ENCODE assay signal across 21 mouse cellular contexts in the genomic region with DNA sequence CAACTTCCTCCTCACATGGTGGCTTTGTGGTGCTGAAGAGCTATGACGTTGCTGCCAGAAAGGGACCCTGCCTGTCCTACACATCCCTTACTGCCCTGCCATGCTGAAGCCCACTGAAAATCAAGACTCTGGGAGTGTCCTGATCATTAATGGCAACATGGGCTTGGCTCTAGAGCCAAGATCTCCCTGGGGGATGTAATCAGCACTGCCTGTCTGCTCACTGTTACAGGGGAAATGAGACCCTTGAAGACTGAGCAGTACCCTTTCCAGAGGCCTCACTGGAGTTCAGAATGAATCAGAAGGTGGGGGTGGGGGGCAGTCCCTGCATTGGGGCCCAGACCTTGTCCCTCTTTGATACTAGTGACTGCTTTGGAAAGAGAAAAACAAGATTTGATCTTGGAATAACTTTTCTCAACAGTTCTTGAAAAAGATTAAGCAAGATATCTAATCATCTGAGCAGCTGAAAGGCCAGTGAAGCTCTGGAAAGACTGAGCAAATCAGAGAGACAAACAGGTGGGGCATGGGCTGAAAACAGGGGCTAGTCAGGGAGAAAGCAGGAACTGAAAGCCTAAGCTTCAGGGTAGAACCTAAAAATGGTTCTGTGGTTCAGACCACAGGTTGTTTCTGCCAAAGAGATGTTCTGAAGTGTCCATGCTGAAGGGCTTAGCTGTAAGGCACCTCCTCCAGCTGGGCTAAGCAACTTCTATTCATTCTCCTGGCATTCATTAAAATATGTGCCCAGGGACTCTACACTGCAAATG.
DNase-seq lines count a peak whose midpoint lies in the region; ATAC-seq and TF ChIP-seq lines count a peak whose summit lies in the region.
"Had no signal": no experiment of that assay in that cellular context is flagged by ENCODE, and none has a peak within 500 bp of the region (broad histone marks: within the 10 kb centered on the region; RNA-seq: fewer than 3 reads in every experiment).

No protein-coding gene starts in this region.

- no peak; the same call in 1 of the 2 replicates for TF ChIP-seq POLR2A in CH12.LX (IDR thresholded peaks at IDR 0.05; ENCODE audit: low read depth, low read length)
- TF ChIP-seq POLR2A in spleen, adult 2 months (IDR thresholded peaks at IDR 0.05; ENCODE audit: low read depth, low read length) = no peak

- peak; percentile 100 for TF ChIP-seq EP300 in CH12.LX (IDR thresholded peaks at IDR 0.05; ENCODE audit: low read length)

- H3K79me2 ChIP-seq in CH12.LX (replicated peaks; ENCODE audit: control insufficient read depth, extremely low read depth, insufficient read depth, poor library complexity, severe bottlenecking) = no peaks in the 10 kb centered on the region

- dilution Hi-C loops in CH12.LX (cut with MboI; ENCODE audit: extremely low pct_ligation_motif_present, extremely low pct_unique_long_range_greater_than_20kb, low sequenced_read_pairs) = no loop called here

- intact Hi-C loops in heart, postnatal 25 days (cut with DNase I) = no loop called here

- no peak overlapping the region for H3K4me3 ChIP-seq in CH12.LX (replicated peaks in 1 of 3; ENCODE audit: low read depth in 2 of 3, low read length in 2 of 3, poor library complexity in 1 of 3)
- H3K4me3 ChIP-seq in spleen, adult 2 months (ENCODE audit: extremely low read depth, insufficient read depth, insufficient read length) = no peak overlapping the region
- H3K4me3 ChIP-seq: embryonic facial prominence, embryonic 13.5 days; forebrain, embryonic 12.5 days; gastrocnemius, adult 2 months; heart, embryonic 10.5 days; hindbrain, embryonic 13.5 days had no signal

- peak overlapping the region; percentile 47 for H3K4me2 ChIP-seq in CH12.LX (ENCODE audit: insufficient read depth, low read depth, poor library complexity, severe bottlenecking)
- H3K4me2 ChIP-seq: embryonic facial prominence, embryonic 13.5 days; forebrain, embryonic 12.5 days; hindbrain, embryonic 13.5 days had no signal

- H3K4me1 ChIP-seq in CH12.LX (ENCODE audit: control insufficient read depth in 1 of 2, insufficient read depth in 2 of 2) = peaks cover 34 to 35% of the 10 kb centered on the region in 2 experiments
- no peaks in the 10 kb centered on the region for H3K4me1 ChIP-seq in spleen, adult 2 months (ENCODE audit: control insufficient read depth, insufficient read depth, insufficient read length)
- H3K4me1 ChIP-seq: forebrain, embryonic 12.5 days; heart, embryonic 10.5 days; hindbrain, embryonic 13.5 days had no signal

- H3K36me3 ChIP-seq in CH12.LX (replicated peaks in 1 of 2; ENCODE audit: control insufficient read depth in 1 of 2, insufficient read depth in 1 of 2, low read length in 1 of 2) = no peaks in the 10 kb centered on the region
- H3K36me3 ChIP-seq in spleen, adult 2 months (ENCODE audit: control insufficient read depth, insufficient read depth, low read length) = no peaks in the 10 kb centered on the region
- H3K36me3 ChIP-seq: embryonic facial prominence, embryonic 13.5 days; forebrain, embryonic 12.5 days; heart, embryonic 10.5 days; hindbrain, embryonic 13.5 days had no signal

- TF ChIP-seq CTCF in CH12.LX (conservative IDR thresholded peaks at IDR 0.05 in 1 of 2, IDR thresholded peaks at IDR 0.05 in 1 of 2; ENCODE audit: low read depth in 2 of 2, low read length in 2 of 2) = no peak
- TF ChIP-seq CTCF in spleen, adult 2 months (IDR thresholded peaks at IDR 0.05; ENCODE audit: extremely low read depth, insufficient read depth, insufficient read length, insufficient replicate concordance) = no peak

- in situ Hi-C loops in CH12.LX (cut with MboI; ENCODE audit: low pct_ligation_motif_present, low pct_unique_long_range_greater_than_20kb, low sequenced_read_pairs) = no loop called here

- peaks cover 12% of the 10 kb centered on the region for H3K9me3 ChIP-seq in CH12.LX (replicated peaks; ENCODE audit: low read length)
- H3K9me3 ChIP-seq: embryonic facial prominence, embryonic 13.5 days; forebrain, embryonic 12.5 days; heart, embryonic 10.5 days; hindbrain, embryonic 13.5 days had no signal

- no peak overlapping the region for H3K9ac ChIP-seq in CH12.LX (ENCODE audit: insufficient read depth, low read depth)
- H3K9ac ChIP-seq: embryonic facial prominence, embryonic 13.5 days; forebrain, embryonic 12.5 days; hindbrain, embryonic 13.5 days had no signal

- peak; percentile 25 for TF ChIP-seq RAD21 in CH12.LX (IDR thresholded peaks at IDR 0.05; ENCODE audit: low read depth, low read length)

- 23% methylated on average over 1 of the region's 1 CpGs for WGBS in spleen, adult 2 months

- no peaks in the 10 kb centered on the region for H3K27me3 ChIP-seq in CH12.LX (replicated peaks)
- H3K27me3 ChIP-seq in spleen, adult 2 months (ENCODE audit: control insufficient read depth, insufficient read depth, low read length) = no peaks in the 10 kb centered on the region
- H3K27me3 ChIP-seq: embryonic facial prominence, embryonic 13.5 days; forebrain, embryonic 12.5 days; hindbrain, embryonic 13.5 days had no signal

- peak; percentile 56 for ATAC-seq in megakaryocyte, adult 5-6 weeks (ENCODE audit: poor library complexity, severe bottlenecking)
- ATAC-seq: forebrain, embryonic 16.5 days; hindbrain, postnatal 0 days had no signal

- H3K27ac ChIP-seq in CH12.LX (ENCODE audit: insufficient read depth, low read depth) = peak overlapping the region; percentile 96
- peak overlapping the region; percentile 64 for H3K27ac ChIP-seq in spleen, adult 2 months (ENCODE audit: insufficient read depth, low read length)
- H3K27ac ChIP-seq: embryonic facial prominence, embryonic 13.5 days; forebrain, embryonic 12.5 days; gastrocnemius, adult 2 months; heart, embryonic 10.5 days; hindbrain, embryonic 13.5 days; hindbrain, postnatal 0 days had no signal

- peak; percentile 54 for DNase-seq in heart, adult 11 months
- no peak for DNase-seq in heart, postnatal 25 days (ENCODE audit: low spot score)
- DNase-seq in CH12.LX (ENCODE audit: extremely low read depth) = peak; percentile 91
- DNase-seq in spleen, adult 2 months (ENCODE audit: low read depth in 1 of 2, low spot score in 2 of 2) = peak in 1 of 2 experiments; percentile 17
- no peak for DNase-seq in urinary bladder, postnatal 4 days (ENCODE audit: low spot score in 2 of 2)
- DNase-seq in gastrocnemius, postnatal 25 days = no peak
- DNase-seq in frontal cortex, postnatal 14 days (ENCODE audit: low spot score in 2 of 2) = no peak
- DNase-seq: adrenal gland, adult 8-10 months; adrenal gland, postnatal 36 days; cerebellum, adult 2 months; cerebellum, postnatal 10 days; gastrocnemius, adult 2 months; gastrocnemius, postnatal 36 days; heart, postnatal 10 days had no signal

TF ChIP-seq in CH12.LX, 34 proteins besides CTCF, POLR2A, EP300 and RAD21:
- peak; percentile 95 for TF ChIP-seq RCOR1 (conservative IDR thresholded peaks at IDR 0.05; ENCODE audit: low read depth, low read length)
- peak; percentile 83 for TF ChIP-seq MAX (IDR thresholded peaks at IDR 0.05; ENCODE audit: low read length)
- TF ChIP-seq NELFE (IDR thresholded peaks at IDR 0.05; ENCODE audit: low read depth, low read length) = no peak
- TF ChIP-seq BHLHE40 (IDR thresholded peaks at IDR 0.05; ENCODE audit: low read depth, low read length) = peak; percentile 75
- TF ChIP-seq CHD2 (IDR thresholded peaks at IDR 0.05; ENCODE audit: low read length) = peak; percentile 94
- peak; percentile 84 for TF ChIP-seq MYC (IDR thresholded peaks at IDR 0.05; ENCODE audit: low read depth, low read length)
- 0 out of 2 replicates have a peak, but pooled peaks have one; percentile 5 for TF ChIP-seq KAT2A (IDR thresholded peaks at IDR 0.05; ENCODE audit: insufficient replicate concordance, low read length)
- peak; percentile 78 for TF ChIP-seq MAFK (IDR thresholded peaks at IDR 0.05; ENCODE audit: insufficient replicate concordance, low read length)
- TF ChIP-seq SMC3 (IDR thresholded peaks at IDR 0.05; ENCODE audit: low read depth, low read length) = no peak; the same call in none of the 2 replicates
- peak; percentile 90 for TF ChIP-seq MAZ (IDR thresholded peaks at IDR 0.05; ENCODE audit: low read depth, low read length)
- TF ChIP-seq MXI1 (IDR thresholded peaks at IDR 0.05; ENCODE audit: low read depth, low read length) = 0 out of 2 replicates have a peak, but pooled peaks have one; percentile 29
- TF ChIP-seq TCF12 (IDR thresholded peaks at IDR 0.05; ENCODE audit: low read depth, low read length) = peak; percentile 97
- peak; percentile 66; the same call in 1 of the 2 replicates for TF ChIP-seq TBP (conservative IDR thresholded peaks at IDR 0.05; ENCODE audit: low read depth, low read length)
- no peak for TF ChIP-seq UBTF (IDR thresholded peaks at IDR 0.05; ENCODE audit: low read depth, low read length)
- TF ChIP-seq ETS1 (conservative IDR thresholded peaks at IDR 0.05; ENCODE audit: low read depth, low read length) = peak; percentile 88
- peak; percentile 99 for TF ChIP-seq MEF2A (IDR thresholded peaks at IDR 0.05; ENCODE audit: borderline replicate concordance, low read depth, low read length)
- TF ChIP-seq JUND (conservative IDR thresholded peaks at IDR 0.05; ENCODE audit: low read depth, low read length) = peak; percentile 91
- TF ChIP-seq JUN (IDR thresholded peaks at IDR 0.05; ENCODE audit: insufficient read depth, low read depth, low read length) = peak; percentile 84
- TF ChIP-seq HCFC1 (IDR thresholded peaks at IDR 0.05; ENCODE audit: low read depth, low read length) = no peak
- TF ChIP-seq USF1 (IDR thresholded peaks at IDR 0.05; ENCODE audit: low read depth, low read length) = no peak
- TF ChIP-seq SIN3A (IDR thresholded peaks at IDR 0.05; ENCODE audit: low read length) = peak; percentile 87; the same call in 1 of the 2 replicates
- TF ChIP-seq IRF4 (IDR thresholded peaks at IDR 0.05; ENCODE audit: low read depth, low read length) = peak; percentile 99
- 0 out of 2 replicates have a peak, but pooled peaks have one; percentile 17 for TF ChIP-seq ZMIZ1 (IDR thresholded peaks at IDR 0.05; ENCODE audit: low read depth, low read length)
- TF ChIP-seq CHD1 (IDR thresholded peaks at IDR 0.05; ENCODE audit: low read depth, low read length) = no peak
- no peak for TF ChIP-seq ZC3H11A (IDR thresholded peaks at IDR 0.05; ENCODE audit: low read depth, low read length)
- peak; percentile 38; the same call in 1 of the 2 replicates for TF ChIP-seq ELF1 (IDR thresholded peaks at IDR 0.05; ENCODE audit: low read depth, low read length)
- TF ChIP-seq ZNF384 (IDR thresholded peaks at IDR 0.05; ENCODE audit: low read depth, low read length) = 0 out of 2 replicates have a peak, but pooled peaks have one; percentile 25

Comparison
In these comparisons a context has a peak if more than half of its experiments do, and no peak if none do; other contexts are left out.
1. DNase-seq: peak in heart, adult 11 months (single experiment) and CH12.LX (single experiment); none in heart, postnatal 25 days (single experiment), urinary bladder, postnatal 4 days (0 of 2), gastrocnemius, postnatal 25 days (single experiment) and frontal cortex, postnatal 14 days (0 of 2).